Mouse (Mus musculus) thymus, postnatal 36 days (tissue): Measurements from ENCODE around the gene Zfp69.

Source experiments
- DNase-seq, 2 experiments: peaks; one replicate each; pipeline ENCODE4 v3.0.0; 2022; ENCODE audit warnings: mixed read lengths in 2 of 2

The Zfp69 gene

GRCm38 (mm10) chr4:120885208-120886120 lies 66.0 kb downstream of the Zfp69 start:
- DNase-seq = no peak

DNA sequence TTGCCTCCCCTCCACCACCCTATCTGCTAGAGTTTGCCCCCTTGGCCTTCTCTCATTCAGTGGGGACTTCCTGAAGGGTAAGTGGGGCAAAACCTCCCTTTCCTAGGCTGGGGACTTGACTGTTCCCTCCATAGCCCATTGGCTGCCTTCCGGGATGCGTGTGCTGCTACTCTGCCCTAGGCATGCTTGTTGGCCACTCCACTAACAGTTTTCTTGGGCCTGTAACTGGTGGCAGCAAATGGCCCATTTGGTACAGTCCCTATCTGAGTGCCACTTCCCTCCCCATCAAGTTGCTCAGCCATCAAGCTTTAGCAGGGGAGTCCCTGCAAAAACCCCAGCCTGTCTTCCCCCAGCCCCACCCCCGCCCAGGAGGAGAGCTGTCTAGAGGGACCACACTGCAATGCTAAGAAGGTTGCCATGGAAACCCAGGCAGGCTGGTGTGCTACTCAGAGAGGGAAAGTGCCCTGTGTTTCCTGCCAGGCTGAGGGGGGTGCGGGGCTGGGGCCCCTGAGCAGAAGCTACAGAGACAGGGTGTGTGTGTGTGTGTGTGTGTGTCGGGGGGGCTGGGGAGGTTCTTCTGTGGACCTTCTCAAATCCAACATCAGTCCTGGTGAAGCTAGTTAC lies 69.4 kb downstream of the Zfp69 start:
- peak; percentile 47 to 71 for DNase-seq

GRCm38 (mm10) chr4:120880731-120881432 lies 70.6 kb downstream of the Zfp69 start:
- no peak for DNase-seq
